17 mouse cellular contexts compared by ENCODE assay signal in genomic region chr11:59513556-59513955, GRCm38 (mm10). TPM values are rescaled to one million over a fixed set of nuclear protein-coding genes. Genes with fewer than 3 reads are reported as not detected.
DNase-seq lines count a peak whose midpoint lies in the region; ATAC-seq and TF ChIP-seq lines count a peak whose summit lies in the region.
"Had no signal": no experiment of that assay in that cellular context is flagged by ENCODE, and none has a peak within 500 bp of the region (broad histone marks: within the 10 kb centered on the region; RNA-seq: fewer than 3 reads in every experiment).

No protein-coding gene starts in this region.

- no peak overlapping the region for H3K27ac ChIP-seq in gastrocnemius, adult 2 months
- no peak overlapping the region for H3K27ac ChIP-seq in intestine, postnatal 0 days (ENCODE audit: low read depth, low read length)
- no peak overlapping the region for H3K27ac ChIP-seq in intestine, embryonic 15.5 days
- no peak overlapping the region for H3K27ac ChIP-seq in midbrain, embryonic 14.5 days (replicated peaks; ENCODE audit: low read depth, low read length)
- no peak overlapping the region for H3K27ac ChIP-seq in midbrain, embryonic 13.5 days
- H3K27ac ChIP-seq: hindbrain, embryonic 15.5 days; neural tube, embryonic 13.5 days had no signal

- intact Hi-C loops in gastrocnemius, adult 2 months (cut with DNase I) = no loop called here

- H3K9ac ChIP-seq in intestine, postnatal 0 days (ENCODE audit: low read depth, low read length) = no peak overlapping the region
- H3K9ac ChIP-seq in intestine, embryonic 15.5 days = no peak overlapping the region
- H3K9ac ChIP-seq in midbrain, embryonic 14.5 days (replicated peaks; ENCODE audit: low read length) = no peak overlapping the region
- H3K9ac ChIP-seq in midbrain, embryonic 13.5 days (replicated peaks) = no peak overlapping the region
- H3K9ac ChIP-seq: hindbrain, embryonic 15.5 days; neural tube, embryonic 13.5 days had no signal

- peak; percentile 9; the same call in 1 of the 2 replicates for TF ChIP-seq CTCF in gastrocnemius, adult 2 months (IDR thresholded peaks at IDR 0.05)
- TF ChIP-seq CTCF in intestine, postnatal 0 days (IDR thresholded peaks at IDR 0.05; ENCODE audit: low read depth) = peak; percentile 48

- no peak overlapping the region for H3K4me3 ChIP-seq in gastrocnemius, adult 2 months
- H3K4me3 ChIP-seq in intestine, postnatal 0 days (ENCODE audit: low read depth, low read length) = no peak overlapping the region
- H3K4me3 ChIP-seq in intestine, embryonic 15.5 days (replicated peaks) = no peak overlapping the region
- no peak overlapping the region for H3K4me3 ChIP-seq in midbrain, embryonic 14.5 days (replicated peaks; ENCODE audit: low read depth, low read length)
- H3K4me3 ChIP-seq in midbrain, embryonic 13.5 days (replicated peaks) = no peak overlapping the region
- H3K4me3 ChIP-seq: hindbrain, embryonic 15.5 days; megakaryocyte, embryonic 14.5 days; neural tube, embryonic 13.5 days had no signal

- H3K4me2 ChIP-seq in intestine, postnatal 0 days (replicated peaks; ENCODE audit: low read depth) = no peak overlapping the region
- H3K4me2 ChIP-seq in intestine, embryonic 15.5 days (replicated peaks) = no peak overlapping the region
- H3K4me2 ChIP-seq in midbrain, embryonic 14.5 days (ENCODE audit: low read length) = no peak overlapping the region
- H3K4me2 ChIP-seq in midbrain, embryonic 13.5 days (replicated peaks) = no peak overlapping the region
- H3K4me2 ChIP-seq: hindbrain, embryonic 15.5 days; neural tube, embryonic 13.5 days had no signal

- no peaks in the 10 kb centered on the region for H3K4me1 ChIP-seq in intestine, postnatal 0 days (replicated peaks; ENCODE audit: control insufficient read depth, insufficient read depth, low read length)
- peaks cover 3% of the 10 kb centered on the region; the same call in 1 of the 2 replicates for H3K4me1 ChIP-seq in intestine, embryonic 15.5 days (replicated peaks)
- H3K4me1 ChIP-seq in midbrain, embryonic 14.5 days (ENCODE audit: control insufficient read depth, insufficient read depth, low read length) = no peaks in the 10 kb centered on the region
- H3K4me1 ChIP-seq in midbrain, embryonic 13.5 days (replicated peaks) = no peaks in the 10 kb centered on the region
- H3K4me1 ChIP-seq: hindbrain, embryonic 15.5 days had no signal

- H3K27me3 ChIP-seq in intestine, postnatal 0 days (replicated peaks; ENCODE audit: control insufficient read depth, insufficient read depth, low read length) = no peaks in the 10 kb centered on the region
- H3K27me3 ChIP-seq in intestine, embryonic 15.5 days (replicated peaks) = no peaks in the 10 kb centered on the region
- H3K27me3 ChIP-seq in midbrain, embryonic 14.5 days (ENCODE audit: control insufficient read depth, insufficient read depth, low read length) = no peaks in the 10 kb centered on the region
- H3K27me3 ChIP-seq in midbrain, embryonic 13.5 days = no peaks in the 10 kb centered on the region
- H3K27me3 ChIP-seq: hindbrain, embryonic 15.5 days; neural tube, embryonic 13.5 days had no signal

- no peak for ATAC-seq in intestine, postnatal 0 days
- no peak for ATAC-seq in intestine, embryonic 15.5 days
- ATAC-seq in midbrain, embryonic 14.5 days (ENCODE audit: low FRiP score, low TSS enrichment) = no peak
- no peak for ATAC-seq in midbrain, embryonic 13.5 days
- no peak for ATAC-seq in CD4-positive, CD25-positive, alpha-beta regulatory T cell, adult 4 months

- no peak for DNase-seq in gastrocnemius, adult 2 months
- DNase-seq in gastrocnemius, adult 18-20 months (ENCODE audit: low spot score) = no peak
- DNase-seq in midbrain, embryonic 14.5 days = peak; percentile 9
- DNase-seq in embryo, embryonic 11 days = no peak
- DNase-seq: adrenal gland, adult 2 months; cerebellum, adult 9-11 months; gastrocnemius, postnatal 25 days; kidney, adult 18-20 months; kidney, postnatal 14 days; lung, adult 2 months had no signal

- no peaks in the 10 kb centered on the region for H3K9me3 ChIP-seq in intestine, postnatal 0 days (ENCODE audit: control insufficient read depth)
- H3K9me3 ChIP-seq in intestine, embryonic 15.5 days = no peaks in the 10 kb centered on the region
- H3K9me3 ChIP-seq in midbrain, embryonic 14.5 days (ENCODE audit: control insufficient read depth, low read length) = no peaks in the 10 kb centered on the region
- H3K9me3 ChIP-seq in midbrain, embryonic 13.5 days = no peaks in the 10 kb centered on the region
- H3K9me3 ChIP-seq: hindbrain, embryonic 15.5 days; megakaryocyte, embryonic 14.5 days; neural tube, embryonic 13.5 days had no signal

- 78% methylated on average over 3 of the region's 3 CpGs for WGBS in intestine, postnatal 0 days
- 89% methylated on average over 3 of the region's 3 CpGs for WGBS in intestine, embryonic 15.5 days
- WGBS in midbrain, embryonic 14.5 days = 89% methylated on average over 3 of the region's 3 CpGs
- WGBS in midbrain, embryonic 13.5 days = 86% methylated on average over 3 of the region's 3 CpGs

- no peaks in the 10 kb centered on the region; the same call in 1 of the 2 replicates for H3K36me3 ChIP-seq in intestine, postnatal 0 days (ENCODE audit: control insufficient read depth, insufficient read depth)
- 0 out of 2 replicates have a peak, but pooled peaks cover 3% of the 10 kb centered on the region for H3K36me3 ChIP-seq in intestine, embryonic 15.5 days
- H3K36me3 ChIP-seq in midbrain, embryonic 14.5 days (ENCODE audit: control insufficient read depth, insufficient read depth, low read length) = 0 out of 2 replicates have a peak, but pooled peaks cover 11% of the 10 kb centered on the region
- peaks cover 12% of the 10 kb centered on the region for H3K36me3 ChIP-seq in midbrain, embryonic 13.5 days
- H3K36me3 ChIP-seq: hindbrain, embryonic 15.5 days had no signal

RNA-seq across cellular contexts. Expression of gene Zkscan17, which starts 13.0 kb away (rescaled TPM):
- total RNA-seq in gastrocnemius, adult 2 months (2021) = 10 to 100 TPM; 13.7 to 19.3 TPM
- total RNA-seq in gastrocnemius, adult 18-20 months (2021) = 10 to 100 TPM; 14.3 to 15.6 TPM
- polyA plus RNA-seq in intestine, postnatal 0 days (2015; fragmentation: Nextera tagmentation; extraction: Ambion mirVana) = 5.4 and 6.2 TPM in 2 replicates
- 16.3 and 16.4 TPM in 2 replicates for polyA plus RNA-seq in intestine, embryonic 15.5 days (2015; fragmentation: Nextera tagmentation; extraction: Ambion mirVana)
- polyA plus RNA-seq in midbrain, embryonic 14.5 days (2014; fragmentation: Nextera tagmentation; extraction: Ambion mirVana) = 15.5 and 16.1 TPM in 2 replicates
- 17.6 and 18.2 TPM in 2 replicates for polyA plus RNA-seq in midbrain, embryonic 13.5 days (2015; fragmentation: Nextera tagmentation; extraction: Ambion mirVana)
- polyA plus RNA-seq in CD4-positive, CD25-positive, alpha-beta regulatory T cell, adult 4 months (2017; shearing (Covaris generic)) = 10 to 100 TPM in 1 of 2 experiments, 1 to 10 TPM in 1; 8.6 to 14.2 TPM

RNA-seq across cellular contexts. Expression of gene Nlrp3, which starts 27.8 kb away (rescaled TPM):
- under 1 TPM; 0.14 to 0.15 TPM for total RNA-seq in gastrocnemius, adult 2 months (2021)
- under 1 TPM in 1 of 2 experiments, not detected in 1; 0.12 TPM for total RNA-seq in gastrocnemius, adult 18-20 months (2021)
- polyA plus RNA-seq in intestine, postnatal 0 days (2015; fragmentation: Nextera tagmentation; extraction: Ambion mirVana) = 0.14 and 0.17 TPM in 2 replicates
- 0.35 and 0.36 TPM in 2 replicates for polyA plus RNA-seq in intestine, embryonic 15.5 days (2015; fragmentation: Nextera tagmentation; extraction: Ambion mirVana)
- 0.35 TPM in 1 of 2 replicates, not detected in the other for polyA plus RNA-seq in midbrain, embryonic 14.5 days (2014; fragmentation: Nextera tagmentation; extraction: Ambion mirVana)
- 0.04 and 0.21 TPM in 2 replicates for polyA plus RNA-seq in midbrain, embryonic 13.5 days (2015; fragmentation: Nextera tagmentation; extraction: Ambion mirVana)
- polyA plus RNA-seq in CD4-positive, CD25-positive, alpha-beta regulatory T cell, adult 4 months (2017; shearing (Covaris generic)) = not detected

RNA-seq across cellular contexts. Expression of gene Zfp867, which starts 41.3 kb away (rescaled TPM):
- total RNA-seq in gastrocnemius, adult 2 months (2021) = 1 to 10 TPM; 2.2 to 2.3 TPM
- 1 to 10 TPM; 2.0 to 2.3 TPM for total RNA-seq in gastrocnemius, adult 18-20 months (2021)
- 1.8 and 2.1 TPM in 2 replicates for polyA plus RNA-seq in intestine, postnatal 0 days (2015; fragmentation: Nextera tagmentation; extraction: Ambion mirVana)
- 4.7 and 5.3 TPM in 2 replicates for polyA plus RNA-seq in intestine, embryonic 15.5 days (2015; fragmentation: Nextera tagmentation; extraction: Ambion mirVana)
- 16.8 and 18.3 TPM in 2 replicates for polyA plus RNA-seq in midbrain, embryonic 14.5 days (2014; fragmentation: Nextera tagmentation; extraction: Ambion mirVana)
- polyA plus RNA-seq in midbrain, embryonic 13.5 days (2015; fragmentation: Nextera tagmentation; extraction: Ambion mirVana) = 14.7 and 15.0 TPM in 2 replicates
- polyA plus RNA-seq in CD4-positive, CD25-positive, alpha-beta regulatory T cell, adult 4 months (2017; shearing (Covaris generic)) = 1 to 10 TPM; 6.0 to 6.9 TPM
